Mouse (Mus musculus) adrenal gland, adult 18-20 months (tissue): ENCODE results near the gene Rb1. TPM values are rescaled to one million over a fixed set of nuclear protein-coding genes. Genes with fewer than 3 reads are reported as not detected.
A peak's percentile ranks its signal among the peaks of the same experiment; 100 is the strongest.

Experiments
- DNase-seq, 2 experiments: peaks; one replicate each; pipeline ENCODE4 v3.0.0; 2021 to 2022; ENCODE audit warnings: low spot score in 2 of 2
- long read RNA-seq, 2 experiments: library from polyadenylated mRNA; stranded (forward); transcript quantifications; one replicate each; pipeline ENCODE4 v2.0.0; 2021
- total RNA-seq, 2 experiments: library from RNA; stranded (reverse); gene quantifications; 1 replicate in 1 of 2; 2 replicates in 1 of 2; pipeline ENCODE4 v1.2.3; 2021

Rb1 gene
- total RNA-seq: 10 to 100 TPM; 19.0 to 31.7 TPM
- long read RNA-seq, experiment 1, full-length matches to known transcripts: 18 of 27 reads
- long read RNA-seq, experiment 1, partial matches to known transcripts: 1 of 27 reads
- long read RNA-seq, experiment 1, other reads (novel, unspliced or antisense): 8 of 27 reads
- long read RNA-seq, experiment 2, full-length matches to known transcripts: 2 of 7 reads
- long read RNA-seq, experiment 2, partial matches to known transcripts: 2 of 7 reads
- long read RNA-seq, experiment 2, other reads (novel, unspliced or antisense): 3 of 7 reads

GRCm38 (mm10) chr14:73325456-73326381 is at the start of gene Rb1:
TSS of gene Rb1 (minus strand) at chr14:73325822.
- peak; percentile 83 to 85 for DNase-seq

- peak in 1 of 2 experiments; percentile 37 for DNase-seq
Measured at GRCm38 (mm10) chr14:73374315-73374890, 48.8 kb upstream of the Rb1 start.

GRCm38 (mm10) chr14:73373606-73374005 is 48.0 kb upstream of the Rb1 start:
- no peak for DNase-seq

- DNase-seq: no peak
Measured at GRCm38 (mm10) chr14:73372990-73373389, 47.4 kb upstream of the Rb1 start.

GRCm38 (mm10) chr14:73371577-73371976 is 46.0 kb upstream of the Rb1 start:
- no peak for DNase-seq

GRCm38 (mm10) chr14:73370695-73371372 is 45.2 kb upstream of the Rb1 start:
- DNase-seq: no peak

- no peak for DNase-seq
Measured at GRCm38 (mm10) chr14:73370078-73370670, 44.6 kb upstream of the Rb1 start.

- DNase-seq: no peak
Measured at GRCm38 (mm10) chr14:73369634-73370033, 44.0 kb upstream of the Rb1 start.

- DNase-seq: no peak
Measured at GRCm38 (mm10) chr14:73368966-73369365, 43.3 kb upstream of the Rb1 start.

- DNase-seq: no peak
Measured at GRCm38 (mm10) chr14:73368221-73368620, 42.6 kb upstream of the Rb1 start.

GRCm38 (mm10) chr14:73366278-73366677 is 40.7 kb upstream of the Rb1 start:
- DNase-seq: no peak

- DNase-seq: no peak
Measured at GRCm38 (mm10) chr14:73363782-73364181, 38.2 kb upstream of the Rb1 start.

- no peak for DNase-seq
Measured at GRCm38 (mm10) chr14:73354700-73355099, 29.1 kb upstream of the Rb1 start.

GRCm38 (mm10) chr14:73351118-73351517 is 25.5 kb upstream of the Rb1 start:
- no peak for DNase-seq

- no peak for DNase-seq
Measured at GRCm38 (mm10) chr14:73350029-73350428, 24.4 kb upstream of the Rb1 start.

GRCm38 (mm10) chr14:73349061-73349670 is 23.5 kb upstream of the Rb1 start:
- DNase-seq: no peak

- no peak for DNase-seq
Measured at GRCm38 (mm10) chr14:73347302-73347701, 21.7 kb upstream of the Rb1 start.

- no peak for DNase-seq
Measured at GRCm38 (mm10) chr14:73345614-73346013, 20.0 kb upstream of the Rb1 start.

- no peak for DNase-seq
Measured at GRCm38 (mm10) chr14:73340051-73340755, 14.6 kb upstream of the Rb1 start.

GRCm38 (mm10) chr14:73339615-73340014 is 14.0 kb upstream of the Rb1 start:
- DNase-seq: no peak
